Mouse (Mus musculus) small intestine, adult 2 months (tissue): ENCODE measurements around the gene Dbndd2.

Experiments used
- CTCF ChIP-seq: fragments of 200-500 bp; IDR thresholded peaks from 2 replicates; pipeline ENCODE4 v1.5.1; 2012; ENCODE audit warnings: low read depth, mild to moderate bottlenecking, control low read depth, inconsistent platforms, low read length, moderate library complexity, mixed read lengths; ENCODE audit not compliant: insufficient replicate concordance, insufficient read length; ENCODE audit errors: extremely low read depth
- POLR2A ChIP-seq: fragments of 200-500 bp; IDR thresholded peaks from 2 replicates; pipeline ENCODE4 v1.6.1; 2012; ENCODE audit warnings: low read depth, mild to moderate bottlenecking, control low read depth, inconsistent platforms, low read length, moderate library complexity

GRCm38 (mm10) chr2:164441731-164442130, 44.2 kb upstream of the Dbndd2 start:
- no peak for TF ChIP-seq CTCF
- no peak for TF ChIP-seq POLR2A
